Mouse (Mus musculus) midbrain, embryonic 11.5 days (tissue): ENCODE measurements around the gene Bsn. TPM values are rescaled to one million over a fixed set of nuclear protein-coding genes. Genes with fewer than 3 reads are reported as not detected.

Experiments
- ATAC-seq: fragments of 200-750 bp; cut with Nextera tagmentation; 2 replicates; pipeline ENCODE4 v1.8.0; 2017; ENCODE audit warnings: moderate TSS enrichment, moderate library complexity; ENCODE audit not compliant: low FRiP score
- DNase-seq: peaks from one replicate; pipeline ENCODE4 v3.0.0; 2015; ENCODE audit warnings: low spot score; ENCODE audit errors: missing footprints
- H3K27ac ChIP-seq: fragments of 300-500 bp; sonication (generic); 2 replicates; pipeline ENCODE4 v1.5.1; 2014; ENCODE audit warnings: low read depth, low read length
- H3K27me3 ChIP-seq: fragments of 300-500 bp; sonication (generic); 2 replicates; pipeline ENCODE4 v1.6.1; 2014; ENCODE audit warnings: mild to moderate bottlenecking, low read length, moderate library complexity, mixed read lengths; ENCODE audit not compliant: control insufficient read depth, insufficient read depth
- H3K36me3 ChIP-seq: fragments of 300-500 bp; sonication (generic); 2 replicates; pipeline ENCODE4 v1.6.1; 2014; ENCODE audit warnings: mild to moderate bottlenecking, low read length, moderate library complexity, mixed read lengths; ENCODE audit not compliant: control insufficient read depth, insufficient read depth
- H3K4me1 ChIP-seq: fragments of 300-500 bp; sonication (generic); 2 replicates; pipeline ENCODE4 v1.6.1; 2014; ENCODE audit warnings: low read length; ENCODE audit not compliant: control insufficient read depth, insufficient read depth
- H3K4me2 ChIP-seq: fragments of 300-500 bp; sonication (generic); 2 replicates; pipeline ENCODE4 v1.6.1; 2014; ENCODE audit warnings: mild to moderate bottlenecking, moderate library complexity
- H3K4me3 ChIP-seq: fragments of 300-500 bp; sonication (generic); 2 replicates; pipeline ENCODE4 v1.5.1; 2014; ENCODE audit warnings: low read depth, low read length
- H3K9ac ChIP-seq: fragments of 300-500 bp; sonication (generic); 2 replicates; pipeline ENCODE4 v1.6.1; 2014; ENCODE audit warnings: low read length
- H3K9me3 ChIP-seq: fragments of 300-500 bp; sonication (generic); 2 replicates; pipeline ENCODE4 v1.6.1; 2016; ENCODE audit warnings: low read length; ENCODE audit not compliant: control insufficient read depth
- WGBS: fragments of 180-500 bp; shearing (Covaris S2); extraction: QIAGEN DNeasy Blood & Tissue Kit; methylation state at CpG from one replicate; pipeline ENCODE4 v1.1.7; 2014; 5-methylcytosine and 5-hydroxymethylcytosine counted together
- polyA plus RNA-seq: library from polyadenylated mRNA; unstranded; fragments of >200 nt; fragmentation: Nextera tagmentation; extraction: Ambion mirVana; gene quantifications from 2 replicates; pipeline ENCODE4 v1.2.1, GENCODE M21; 2014

Gene Bsn
- polyA plus RNA-seq, 1 experiment from 2014 or later: 2.4 TPM

GRCm38 (mm10) chr9:108221566-108221965 is 31.4 kb upstream of the Bsn start:
- H3K9me3 ChIP-seq: no peaks in the 10 kb centered on the region
- no peak overlapping the region for H3K27ac ChIP-seq
- no peak overlapping the region for H3K4me3 ChIP-seq
- ATAC-seq (no peak), DNase-seq (peak; percentile 44)
- 86% methylated on average over 3 of the region's 3 CpGs for WGBS
- no peaks in the 10 kb centered on the region for H3K27me3 ChIP-seq
- no peak overlapping the region for H3K9ac ChIP-seq
- no peaks in the 10 kb centered on the region for H3K4me1 ChIP-seq
- no peak overlapping the region for H3K4me2 ChIP-seq
- H3K36me3 ChIP-seq: no peaks in the 10 kb centered on the region; the same call in 1 of the 2 replicates

- ATAC-seq: no peak
- no peaks in the 10 kb centered on the region for H3K9me3 ChIP-seq
Measured at GRCm38 (mm10) chr9:108220380-108220774, 30.2 kb upstream of the Bsn start.

GRCm38 (mm10) chr9:108219766-108220379 is 29.7 kb upstream of the Bsn start:
- no peak overlapping the region for H3K4me2 ChIP-seq
- H3K27me3 ChIP-seq: no peaks in the 10 kb centered on the region
- H3K4me1 ChIP-seq: no peaks in the 10 kb centered on the region
- H3K9ac ChIP-seq: no peak overlapping the region
- no peak overlapping the region for H3K27ac ChIP-seq
- H3K36me3 ChIP-seq: no peaks in the 10 kb centered on the region; the same call in 1 of the 2 replicates
- ATAC-seq (no peak), DNase-seq (peak; percentile 60)
- 90% methylated on average over 12 of the region's 12 CpGs for WGBS
- H3K4me3 ChIP-seq: no peak overlapping the region
- no peaks in the 10 kb centered on the region for H3K9me3 ChIP-seq

More at GRCm38 (mm10) chr9:108220380-108220774, 30.2 kb upstream of the Bsn start:
- H3K4me2 ChIP-seq: no peak overlapping the region
- no peak overlapping the region for H3K9ac ChIP-seq
- DNase-seq: no peak
- H3K4me1 ChIP-seq: no peaks in the 10 kb centered on the region
- H3K4me3 ChIP-seq: no peak overlapping the region
- no peak overlapping the region for H3K27ac ChIP-seq
- 100% methylated on average over 1 of the region's 1 CpGs for WGBS
- no peaks in the 10 kb centered on the region for H3K27me3 ChIP-seq
- H3K36me3 ChIP-seq: no peaks in the 10 kb centered on the region; the same call in 1 of the 2 replicates

- Histone ChIP-seq H3K9ac (no peak overlapping the region), H3K4me2 (no peak overlapping the region), H3K27me3 (no peaks in the 10 kb centered on the region), H3K4me3 (no peak overlapping the region), H3K36me3 (no peaks in the 10 kb centered on the region; the same call in 1 of the 2 replicates), H3K4me1 (peaks cover 9% of the 10 kb centered on the region), H3K9me3 (no peaks in the 10 kb centered on the region), H3K27ac (no peak overlapping the region)
- DNase-seq: peak; percentile 79
- ATAC-seq: no peak
- WGBS: 82% methylated on average over 11 of the region's 11 CpGs
Measured at GRCm38 (mm10) chr9:108217936-108218543, 27.9 kb upstream of the Bsn start.

GRCm38 (mm10) chr9:108217406-108217805 is 27.2 kb upstream of the Bsn start:
- WGBS: 93% methylated on average over 3 of the region's 3 CpGs
- Histone ChIP-seq H3K4me2 (no peak overlapping the region), H3K36me3 (no peaks in the 10 kb centered on the region; the same call in 1 of the 2 replicates), H3K4me3 (no peak overlapping the region), H3K27ac (no peak overlapping the region), H3K9ac (no peak overlapping the region), H3K4me1 (peaks cover 14% of the 10 kb centered on the region), H3K27me3 (no peaks in the 10 kb centered on the region), H3K9me3 (no peaks in the 10 kb centered on the region)
- DNase-seq (no peak), ATAC-seq (no peak)

- peak overlapping the region; percentile 91 for H3K27ac ChIP-seq
- DNase-seq (peak; percentile 90), ATAC-seq (peak; percentile 94)
- peaks cover 14% of the 10 kb centered on the region for H3K4me1 ChIP-seq
- 15% methylated on average over 7 of the region's 7 CpGs for WGBS
- peak overlapping the region; percentile 59 for H3K9ac ChIP-seq
- peak overlapping the region; percentile 17; the same call in 1 of the 2 replicates for H3K4me2 ChIP-seq
- peaks cover 14% of the 10 kb centered on the region for H3K36me3 ChIP-seq
- H3K4me3 ChIP-seq: no peak overlapping the region
- H3K9me3 ChIP-seq: no peaks in the 10 kb centered on the region
- H3K27me3 ChIP-seq: no peaks in the 10 kb centered on the region
Measured at GRCm38 (mm10) chr9:108213105-108213504, 22.9 kb upstream of the Bsn start.

GRCm38 (mm10) chr9:108212426-108212825 is 22.2 kb upstream of the Bsn start:
- no peak overlapping the region for H3K4me2 ChIP-seq
- H3K9me3 ChIP-seq: no peaks in the 10 kb centered on the region
- ATAC-seq (no peak), DNase-seq (peak; percentile 82)
- 74% methylated on average over 2 of the region's 2 CpGs for WGBS
- H3K27me3 ChIP-seq: no peaks in the 10 kb centered on the region
- H3K27ac ChIP-seq: no peak overlapping the region
- peaks cover 14% of the 10 kb centered on the region for H3K4me1 ChIP-seq
- peaks cover 21% of the 10 kb centered on the region for H3K36me3 ChIP-seq
- no peak overlapping the region for H3K4me3 ChIP-seq
- no peak overlapping the region for H3K9ac ChIP-seq

GRCm38 (mm10) chr9:108205571-108205901 is 15.4 kb upstream of the Bsn start:
- Histone ChIP-seq H3K9me3 (no peaks in the 10 kb centered on the region), H3K27me3 (no peaks in the 10 kb centered on the region), H3K4me3 (no peak overlapping the region), H3K9ac (no peak overlapping the region), H3K4me1 (peaks cover 17% of the 10 kb centered on the region), H3K27ac (peak overlapping the region; percentile 32; the same call in 1 of the 2 replicates), H3K4me2 (no peak overlapping the region), H3K36me3 (peaks cover 25% of the 10 kb centered on the region)
- ATAC-seq (no peak), DNase-seq (no peak)
- 69% methylated on average over 3 of the region's 3 CpGs for WGBS

GRCm38 (mm10) chr9:108204884-108205570 is 14.8 kb upstream of the Bsn start:
- Histone ChIP-seq H3K36me3 (peaks cover 25% of the 10 kb centered on the region), H3K4me2 (no peak overlapping the region; the same call in 1 of the 2 replicates)
- 32% methylated on average over 8 of the region's 8 CpGs for WGBS

More at GRCm38 (mm10) chr9:108204884-108205570, 14.8 kb upstream of the Bsn start:
- ATAC-seq (peak; percentile 56), DNase-seq (peak; percentile 87)
- no peaks in the 10 kb centered on the region for H3K9me3 ChIP-seq
- peak overlapping the region; percentile 32; the same call in 1 of the 2 replicates for H3K27ac ChIP-seq
- no peaks in the 10 kb centered on the region for H3K27me3 ChIP-seq
- H3K4me1 ChIP-seq: peaks cover 20% of the 10 kb centered on the region
- H3K9ac ChIP-seq: no peak overlapping the region
- H3K4me3 ChIP-seq: no peak overlapping the region
